Mouse (Mus musculus): ENCODE results near the gene Fkbp8. TPM values are rescaled to one million over a fixed set of nuclear protein-coding genes. Genes with fewer than 3 reads are reported as not detected.

The Fkbp8 gene
- 100 to 1,000 TPM; 412 to 417 TPM for total RNA-seq (2021)
- long read RNA-seq, experiment 1, transcript Fkbp8-201 (9 exons, 1,698 nt): major isoform, 244 of 586 reads
- long read RNA-seq, experiment 1, transcript Fkbp8-202 (9 exons, 1,720 nt): minor isoform, 49 of 586 reads
- long read RNA-seq, experiment 1, transcript Fkbp8-204 (9 exons, 1,799 nt): minor isoform, 137 of 586 reads
- long read RNA-seq, experiment 1, partial matches to known transcripts: 53 of 586 reads
- long read RNA-seq, experiment 1, other reads (novel, unspliced or antisense): 101 of 586 reads
- long read RNA-seq, experiment 2, transcript Fkbp8-201 (9 exons, 1,698 nt): major isoform, 323 of 777 reads
- long read RNA-seq, experiment 2, transcript Fkbp8-202 (9 exons, 1,720 nt): minor isoform, 82 of 777 reads
- long read RNA-seq, experiment 2, transcript Fkbp8-204 (9 exons, 1,799 nt): minor isoform, 186 of 777 reads
- long read RNA-seq, experiment 2, partial matches to known transcripts: 60 of 777 reads
- long read RNA-seq, experiment 2, other reads (novel, unspliced or antisense): 121 of 777 reads

- DNase-seq (ENCODE audit: low spot score in 2 of 2): peak; percentile 99 to 100
These were observed at the start of gene Fkbp8, which contains the start of gene Kxd1 for GRCm38 (mm10) chr8:70527512-70528181. Gene Fkbp8 (plus strand): TSS chr8:70527724. Gene Kxd1 (minus strand): TSS chr8:70527956.

GRCm38 (mm10) chr8:70481908-70482307, 45.6 kb upstream of the Fkbp8 start:
- DNase-seq (ENCODE audit: low spot score in 2 of 2): peak in 1 of 2 experiments; percentile 85

GRCm38 (mm10) chr8:70482943-70483342, 44.6 kb upstream of the Fkbp8 start:
- DNase-seq (ENCODE audit: low spot score in 2 of 2): no peak

GRCm38 (mm10) chr8:70486191-70486681, 41.3 kb upstream of the Fkbp8 start:
- no peak for DNase-seq (ENCODE audit: low spot score in 2 of 2)

- no peak for DNase-seq (ENCODE audit: low spot score in 2 of 2)
These were observed 40.5 kb upstream of the Fkbp8 start, which contains the start of gene Tmem59l for GRCm38 (mm10) chr8:70486941-70487520. Gene Tmem59l (minus strand): TSS chr8:70487358.

- DNase-seq (ENCODE audit: low spot score in 2 of 2): no peak
These were observed 39.3 kb upstream of the Fkbp8 start for GRCm38 (mm10) chr8:70487993-70488796.

- DNase-seq (ENCODE audit: low spot score in 2 of 2): no peak
These were observed 38.5 kb upstream of the Fkbp8 start for GRCm38 (mm10) chr8:70488931-70489470.

- no peak for DNase-seq (ENCODE audit: low spot score in 2 of 2)
These were observed 37.9 kb upstream of the Fkbp8 start for GRCm38 (mm10) chr8:70489576-70489975.

GRCm38 (mm10) chr8:70490061-70490879, 37.3 kb upstream of the Fkbp8 start:
- no peak for DNase-seq (ENCODE audit: low spot score in 2 of 2)

GRCm38 (mm10) chr8:70490880-70491495, 36.5 kb upstream of the Fkbp8 start:
- DNase-seq (ENCODE audit: low spot score in 2 of 2): no peak

GRCm38 (mm10) chr8:70492664-70493640, 34.6 kb upstream of the Fkbp8 start, which contains the start of gene Crlf1:
Gene Crlf1 (plus strand): TSS chr8:70493158.
- no peak for DNase-seq (ENCODE audit: low spot score in 2 of 2)

GRCm38 (mm10) chr8:70493692-70494415, 33.7 kb upstream of the Fkbp8 start:
- DNase-seq (ENCODE audit: low spot score in 2 of 2): no peak

- no peak for DNase-seq (ENCODE audit: low spot score in 2 of 2)
These were observed 33.0 kb upstream of the Fkbp8 start for GRCm38 (mm10) chr8:70494416-70494945.

GRCm38 (mm10) chr8:70495001-70495770, 32.3 kb upstream of the Fkbp8 start:
- no peak for DNase-seq (ENCODE audit: low spot score in 2 of 2)

GRCm38 (mm10) chr8:70495771-70496062, 31.8 kb upstream of the Fkbp8 start:
- no peak for DNase-seq (ENCODE audit: low spot score in 2 of 2)
